Mouse (Mus musculus) lung, postnatal 0 days (tissue): Measurements from ENCODE around the gene Tpp2. TPM values are rescaled to one million over a fixed set of nuclear protein-coding genes. Genes with fewer than 3 reads are reported as not detected.

Experiments
- ATAC-seq: fragments of 200-750 bp; cut with Nextera tagmentation; 2 replicates; pipeline ENCODE4 v1.8.0; 2017; ENCODE audit warnings: moderate library complexity
- DNase-seq: peaks from one replicate; pipeline ENCODE4 v3.0.0-alpha.2; 2016; ENCODE audit warnings: low spot score
- H3K27ac ChIP-seq: fragments of 300-500 bp; sonication (generic); 2 replicates; pipeline ENCODE4 v1.5.1; 2014; ENCODE audit warnings: antibody characterized with exemption, mild to moderate bottlenecking, low read length, mixed read lengths
- H3K27me3 ChIP-seq: fragments of 300-500 bp; sonication (generic); replicated peaks from 2 replicates; pipeline ENCODE4 v1.6.1; 2014; ENCODE audit warnings: low read length, mixed read lengths; ENCODE audit not compliant: insufficient read depth
- H3K36me3 ChIP-seq: fragments of 300-500 bp; sonication (generic); 2 replicates; pipeline ENCODE4 v1.6.1; 2014; ENCODE audit warnings: low read length, mixed read lengths; ENCODE audit not compliant: insufficient read depth
- H3K4me1 ChIP-seq: fragments of 300-500 bp; sonication (generic); 2 replicates; pipeline ENCODE4 v1.6.1; 2014; ENCODE audit warnings: antibody characterized with exemption, low read depth, low read length, mixed read lengths; ENCODE audit not compliant: insufficient read depth
- H3K4me2 ChIP-seq: fragments of 300-500 bp; sonication (generic); replicated peaks from 2 replicates; pipeline ENCODE4 v1.6.1; 2014; ENCODE audit warnings: low read depth, mild to moderate bottlenecking, low read length, moderate library complexity, mixed read lengths
- H3K4me3 ChIP-seq: fragments of 300-500 bp; sonication (generic); 2 replicates; pipeline ENCODE4 v1.5.1; 2014; ENCODE audit warnings: low read depth, low read length
- H3K9ac ChIP-seq: fragments of 300-500 bp; sonication (generic); replicated peaks from 2 replicates; pipeline ENCODE4 v1.6.1; 2014; ENCODE audit warnings: low read depth, mild to moderate bottlenecking
- H3K9me3 ChIP-seq: fragments of 300-500 bp; sonication (generic); 2 replicates; pipeline ENCODE4 v1.6.1; 2016; ENCODE audit warnings: low read length, mixed read lengths
- CTCF ChIP-seq: IDR thresholded peaks from 2 replicates; pipeline ENCODE4 v1.5.1; 2016; ENCODE audit warnings: antibody characterized with exemption, mild to moderate bottlenecking
- EP300 ChIP-seq: IDR thresholded peaks from 2 replicates; pipeline ENCODE4 v1.6.1; 2016; ENCODE audit warnings: antibody characterized with exemption, mild to moderate bottlenecking, control low read depth
- WGBS: fragments of 180-500 bp; shearing (Covaris S2); extraction: QIAGEN DNeasy Blood & Tissue Kit; methylation state at CpG from one replicate; pipeline ENCODE4 v1.1.7; 2014; 5-methylcytosine and 5-hydroxymethylcytosine counted together
- polyA plus RNA-seq: library from polyadenylated mRNA; unstranded; fragments of >200 nt; fragmentation: Nextera tagmentation; extraction: Ambion mirVana; gene quantifications from 2 replicates; pipeline ENCODE4 v1.2.1, GENCODE M21; 2015

Tpp2 gene
- polyA plus RNA-seq, 1 experiment from 2014 or later = 28.0 TPM

DNA sequence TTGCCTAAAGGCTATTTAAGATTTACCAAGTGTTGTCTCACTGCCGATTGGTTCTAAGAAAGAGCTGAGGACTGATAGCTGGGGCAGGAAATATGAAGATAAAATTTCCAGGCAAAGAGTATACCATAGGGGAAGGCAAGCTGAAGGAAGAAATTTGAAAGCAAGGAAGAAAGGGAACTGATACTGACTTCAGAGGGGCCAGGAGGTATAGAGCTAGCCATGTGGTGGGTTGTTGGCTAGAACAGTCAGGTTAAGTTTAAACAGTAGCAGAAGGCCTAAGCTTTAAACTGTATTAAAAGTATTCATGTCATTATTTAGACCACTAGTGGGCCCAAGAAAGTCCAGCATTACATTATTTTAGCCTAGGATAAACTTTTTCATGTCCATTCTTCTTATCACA is 31.0 kb upstream of the Tpp2 start:
- Histone ChIP-seq H3K4me1 (no peaks in the 10 kb centered on the region), H3K9ac (no peak overlapping the region), H3K36me3 (no peaks in the 10 kb centered on the region), H3K4me2 (no peak overlapping the region), H3K27me3 (no peaks in the 10 kb centered on the region), H3K27ac (no peak overlapping the region), H3K9me3 (no peaks in the 10 kb centered on the region), H3K4me3 (no peak overlapping the region)
- DNase-seq (no peak), ATAC-seq (no peak)
- 76% methylated on average over 1 of the region's 1 CpGs for WGBS
- TF ChIP-seq EP300 = no peak
- TF ChIP-seq CTCF = no peak

DNA sequence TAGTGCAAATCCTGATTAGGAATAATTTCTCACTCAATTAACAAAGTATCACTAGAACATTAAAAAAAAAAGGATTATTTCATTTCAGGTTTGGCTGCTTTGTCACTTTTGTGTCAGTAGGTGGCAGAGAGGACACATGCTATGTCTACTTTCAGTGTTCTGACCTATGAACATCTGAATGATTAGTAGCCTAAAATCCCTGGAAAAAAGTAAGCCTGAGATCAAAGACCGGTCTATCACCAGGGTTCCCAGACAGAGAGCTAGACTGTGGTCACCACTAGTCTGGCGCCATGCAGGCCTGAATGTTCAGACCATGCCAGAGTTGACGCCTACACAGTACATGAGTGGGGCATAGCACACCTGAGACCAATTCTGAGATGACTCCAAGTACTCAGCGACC is 30.6 kb upstream of the Tpp2 start:
- no peak for ATAC-seq
- 51% methylated on average over 4 of the region's 4 CpGs for WGBS
- H3K36me3 ChIP-seq = no peaks in the 10 kb centered on the region

DNA sequence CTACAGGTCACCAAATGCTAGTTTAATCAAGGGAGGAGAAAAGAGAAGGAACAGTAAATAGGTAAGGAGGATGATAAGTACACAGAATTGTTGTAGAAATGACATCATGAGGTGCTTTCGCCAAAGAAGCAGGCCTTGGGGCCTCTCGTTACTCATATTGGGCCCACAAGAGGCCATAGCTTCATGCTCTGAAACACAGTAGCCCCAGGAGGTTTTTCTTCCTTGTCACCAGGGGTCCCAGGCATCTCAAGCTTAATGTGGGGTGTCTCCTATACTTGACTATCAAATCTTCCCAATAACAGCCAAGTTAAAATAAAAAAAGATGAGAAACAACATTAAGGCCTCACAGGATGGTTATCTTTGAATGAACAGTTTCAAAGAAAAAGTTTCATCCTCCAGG is 18.0 kb upstream of the Tpp2 start:
- DNase-seq (no peak), ATAC-seq (no peak)
- WGBS = 62% methylated on average over 2 of the region's 2 CpGs
- Histone ChIP-seq H3K4me1 (no peaks in the 10 kb centered on the region), H3K9me3 (no peaks in the 10 kb centered on the region), H3K27me3 (no peaks in the 10 kb centered on the region), H3K27ac (no peak overlapping the region), H3K4me2 (no peak overlapping the region), H3K9ac (no peak overlapping the region), H3K36me3 (no peaks in the 10 kb centered on the region), H3K4me3 (no peak overlapping the region)
- TF ChIP-seq EP300 (no peak), CTCF (no peak)

More for the DNA sequence above, 30.6 kb upstream of the Tpp2 start:
- peak; percentile 37 for DNase-seq
- Histone ChIP-seq H3K4me1 (no peaks in the 10 kb centered on the region), H3K9me3 (no peaks in the 10 kb centered on the region), H3K27ac (no peak overlapping the region), H3K4me2 (no peak overlapping the region), H3K4me3 (no peak overlapping the region), H3K9ac (no peak overlapping the region), H3K27me3 (no peaks in the 10 kb centered on the region)
- TF ChIP-seq CTCF (peak; percentile 75), EP300 (no peak)

DNA sequence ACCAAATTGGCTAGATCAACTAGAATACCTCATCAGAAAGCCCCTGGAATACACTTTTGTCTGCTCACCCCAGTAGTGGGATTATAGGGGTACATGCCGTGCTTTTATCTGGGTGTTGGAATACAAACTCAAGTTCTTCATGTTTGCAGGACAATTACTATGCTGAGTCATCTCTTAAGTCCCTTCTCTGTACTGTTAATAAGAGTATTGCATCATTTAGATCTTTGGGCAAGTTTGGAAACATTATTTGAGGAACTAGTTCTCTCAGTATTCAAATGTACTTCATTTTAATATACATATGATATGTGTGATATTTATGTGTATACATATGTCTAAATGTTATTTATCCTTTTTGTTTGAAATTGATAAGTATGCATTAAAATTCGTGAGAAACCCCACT is 16.6 kb upstream of the Tpp2 start:
- Histone ChIP-seq H3K27ac (no peak overlapping the region), H3K4me1 (no peaks in the 10 kb centered on the region), H3K4me3 (no peak overlapping the region), H3K9me3 (no peaks in the 10 kb centered on the region), H3K27me3 (no peaks in the 10 kb centered on the region), H3K36me3 (no peaks in the 10 kb centered on the region), H3K4me2 (no peak overlapping the region), H3K9ac (no peak overlapping the region)
- ATAC-seq (no peak), DNase-seq (no peak)
- TF ChIP-seq EP300 = no peak
- WGBS = 47% methylated on average over 2 of the region's 2 CpGs

DNA sequence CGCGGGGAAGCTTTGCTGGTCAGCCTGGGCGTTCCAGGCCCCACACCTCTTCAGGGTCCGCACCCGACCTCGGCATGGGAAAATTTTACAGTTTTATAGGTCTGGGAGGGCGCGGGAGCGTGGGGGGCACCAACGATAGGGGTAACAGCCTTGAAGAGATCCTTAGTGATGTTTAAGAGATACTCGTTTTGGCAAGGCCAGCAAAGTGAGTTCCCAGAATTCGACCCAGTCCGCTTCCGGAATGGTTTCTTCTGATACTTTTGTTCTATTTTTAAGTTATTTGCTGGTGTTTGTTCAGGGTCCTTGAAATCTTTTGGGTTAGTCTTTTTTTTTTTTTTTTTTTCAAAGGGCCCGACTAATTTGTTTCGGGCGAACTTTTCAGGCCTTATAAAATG is 966 bp downstream of the Tpp2 start:
- no peak for ATAC-seq
- Histone ChIP-seq H3K4me3 (peak overlapping the region; percentile 90), H3K27ac (peak overlapping the region; percentile 96), H3K36me3 (no peaks in the 10 kb centered on the region), H3K9me3 (no peaks in the 10 kb centered on the region), H3K27me3 (no peaks in the 10 kb centered on the region), H3K9ac (peak overlapping the region; percentile 95), H3K4me1 (peaks cover 8% of the 10 kb centered on the region; the same call in 1 of the 2 replicates), H3K4me2 (peak overlapping the region; percentile 66)
- WGBS = 1% methylated on average over 17 of the region's 17 CpGs
- TF ChIP-seq EP300 (no peak), CTCF (no peak)
- DNase-seq = peak; percentile 50

DNA sequence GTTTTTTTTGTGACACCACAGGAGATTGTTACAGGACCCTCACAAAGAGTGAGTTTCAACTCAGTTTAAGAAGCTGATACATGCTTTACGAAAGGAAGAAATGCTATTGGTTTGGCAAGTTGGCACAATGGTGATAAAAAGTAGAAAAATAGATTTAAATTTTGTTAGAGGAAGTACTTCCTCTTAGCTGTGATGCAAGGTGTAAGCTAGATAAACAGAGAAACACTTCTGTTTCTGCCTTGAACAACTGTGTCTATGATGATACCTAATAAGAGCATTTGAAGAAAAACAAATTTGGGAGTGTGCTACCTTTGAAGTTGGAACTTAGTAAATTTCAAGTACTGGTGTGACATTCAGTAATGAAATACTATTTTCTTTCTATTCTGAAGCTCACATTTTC is 5.9 kb downstream of the Tpp2 start:
- Histone ChIP-seq H3K4me3 (no peak overlapping the region), H3K9me3 (no peaks in the 10 kb centered on the region), H3K4me1 (peaks cover 8% of the 10 kb centered on the region; the same call in 1 of the 2 replicates), H3K4me2 (no peak overlapping the region), H3K9ac (no peak overlapping the region), H3K36me3 (peaks cover 4% of the 10 kb centered on the region; the same call in 1 of the 2 replicates), H3K27me3 (no peaks in the 10 kb centered on the region), H3K27ac (no peak overlapping the region)
- no peak for DNase-seq
- 83% methylated on average over 1 of the region's 1 CpGs for WGBS
- ATAC-seq = no peak
- TF ChIP-seq EP300 (no peak), CTCF (no peak)
